Mouse (Mus musculus) bone marrow macrophage, adult 2 months (primary cell): ENCODE measurements around the gene Rhebl1. TPM values are rescaled to one million over a fixed set of nuclear protein-coding genes. Genes with fewer than 3 reads are reported as not detected.
A peak's percentile ranks its signal among the peaks of the same experiment; 100 is the strongest.

Experiments used
- H3K27ac ChIP-seq: 2 replicates; pipeline ENCODE4 v1.5.1; 2012; ENCODE audit warnings: low read depth, low read length; ENCODE audit not compliant: insufficient read depth
- H3K4me1 ChIP-seq: 2 replicates; pipeline ENCODE4 v1.6.1; 2012; ENCODE audit warnings: low read length; ENCODE audit not compliant: control insufficient read depth, insufficient read depth
- H3K4me3 ChIP-seq: 2 replicates; pipeline ENCODE4 v1.5.1; 2012; ENCODE audit warnings: mild to moderate bottlenecking, low read length, moderate library complexity; ENCODE audit not compliant: insufficient read depth
- CTCF ChIP-seq: IDR thresholded peaks from 2 replicates; pipeline ENCODE4 v1.5.1; 2012; ENCODE audit warnings: low read depth, mild to moderate bottlenecking, low read length, moderate library complexity
- POLR2A ChIP-seq: IDR thresholded peaks from 2 replicates; pipeline ENCODE4 v1.6.1; 2012; ENCODE audit warnings: mild to moderate bottlenecking, low read depth, low read length, borderline replicate concordance
- polyA plus RNA-seq: library from polyadenylated mRNA; stranded (reverse); fragments of >200 nt; gene quantifications from 2 replicates; pipeline ENCODE4 v1.2.4, GENCODE M21; 2012; ENCODE audit not compliant: missing spikeins, insufficient read depth, insufficient read length

Gene Rhebl1
- polyA plus RNA-seq, 1 experiment: 11.8 TPM

- TF ChIP-seq CTCF (no peak), POLR2A (no peak)
- Histone ChIP-seq H3K27ac (0 out of 2 replicates have a peak overlapping the region, but pooled peaks have one; percentile 72), H3K4me3 (peak overlapping the region; percentile 98), H3K4me1 (peaks cover 10% of the 10 kb centered on the region)
Observed at GRCm38 (mm10) chr15:98917091-98917490, 22.8 kb upstream of the Rhebl1 start.

- no peak for TF ChIP-seq POLR2A
- no peak for TF ChIP-seq CTCF
- H3K4me1 ChIP-seq: peaks cover 10% of the 10 kb centered on the region
- no peak overlapping the region for H3K4me3 ChIP-seq
- H3K27ac ChIP-seq: no peak overlapping the region
Observed at GRCm38 (mm10) chr15:98916016-98916415, 21.7 kb upstream of the Rhebl1 start.

GRCm38 (mm10) chr15:98914903-98915302, 20.6 kb upstream of the Rhebl1 start:
- TF ChIP-seq CTCF (no peak), POLR2A (no peak)
- Histone ChIP-seq H3K4me1 (peaks cover 10% of the 10 kb centered on the region), H3K4me3 (no peak overlapping the region), H3K27ac (no peak overlapping the region)

DNA sequence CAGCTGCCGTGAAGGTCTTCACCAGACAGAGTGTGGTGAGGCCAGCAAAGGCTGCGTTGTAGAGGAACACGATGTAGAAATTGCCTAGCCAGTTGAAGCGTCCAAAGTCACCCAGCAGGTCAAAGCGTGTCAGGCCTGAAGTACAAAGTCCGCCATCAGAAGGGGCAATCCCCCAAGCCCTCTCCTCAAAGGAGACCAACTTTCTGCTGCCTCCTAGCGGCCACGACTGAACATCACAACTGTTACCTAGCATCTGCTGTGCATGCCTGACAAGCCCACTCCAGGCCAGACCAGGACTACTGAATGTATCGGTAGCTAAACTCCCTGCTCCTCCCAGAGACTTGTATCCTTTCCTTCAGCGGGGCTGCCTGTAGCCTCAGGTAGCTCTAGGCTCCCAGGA, 10.4 kb upstream of the Rhebl1 start:
- TF ChIP-seq CTCF (peak; percentile 67), POLR2A (no peak)
- H3K27ac ChIP-seq: no peak overlapping the region
- H3K4me3 ChIP-seq: no peak overlapping the region
- H3K4me1 ChIP-seq: no peaks in the 10 kb centered on the region

DNA sequence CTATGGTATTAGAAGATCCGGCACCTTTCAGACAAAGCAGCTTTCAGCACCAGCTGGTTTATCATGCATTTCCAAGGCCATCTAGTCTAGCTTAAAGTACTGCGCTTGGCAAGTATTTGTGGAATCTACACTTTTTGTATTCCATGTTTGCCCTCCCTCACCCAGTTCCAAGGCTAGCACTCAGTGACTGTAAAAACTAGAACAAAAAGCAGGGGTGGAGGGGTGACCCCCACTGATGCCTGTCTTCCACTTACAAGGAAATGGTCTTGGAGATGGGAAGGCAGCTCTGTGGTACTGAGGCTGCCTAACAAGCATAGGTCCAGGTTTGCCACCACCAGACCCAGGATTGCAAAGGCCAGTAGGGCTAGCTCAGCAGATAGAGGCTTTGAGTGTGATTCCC, 8.3 kb upstream of the Rhebl1 start:
- Histone ChIP-seq H3K4me3 (no peak overlapping the region), H3K27ac (no peak overlapping the region), H3K4me1 (no peaks in the 10 kb centered on the region)
- TF ChIP-seq POLR2A (no peak), CTCF (no peak)

DNA sequence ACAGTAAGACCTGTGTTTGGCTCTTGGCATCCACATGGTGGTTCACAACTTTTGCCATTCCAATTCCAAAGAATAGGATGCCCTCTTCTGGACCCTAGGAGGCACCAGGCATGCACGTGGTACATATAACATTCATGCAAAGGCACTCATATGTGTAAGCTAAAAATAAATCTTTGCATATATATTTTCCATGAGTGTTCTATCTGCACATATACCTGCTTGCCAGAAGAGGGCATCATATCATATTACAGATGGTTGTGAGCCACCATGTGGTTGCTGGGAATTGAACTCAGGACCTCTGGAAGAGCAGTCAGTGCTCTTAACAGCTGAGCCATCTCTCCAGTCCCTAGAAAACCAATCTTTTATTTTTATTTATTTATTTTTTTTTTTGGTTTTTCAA, 7.2 kb upstream of the Rhebl1 start:
- Histone ChIP-seq H3K4me1 (no peaks in the 10 kb centered on the region), H3K4me3 (no peak overlapping the region), H3K27ac (no peak overlapping the region)
- TF ChIP-seq POLR2A (no peak), CTCF (no peak)

DNA sequence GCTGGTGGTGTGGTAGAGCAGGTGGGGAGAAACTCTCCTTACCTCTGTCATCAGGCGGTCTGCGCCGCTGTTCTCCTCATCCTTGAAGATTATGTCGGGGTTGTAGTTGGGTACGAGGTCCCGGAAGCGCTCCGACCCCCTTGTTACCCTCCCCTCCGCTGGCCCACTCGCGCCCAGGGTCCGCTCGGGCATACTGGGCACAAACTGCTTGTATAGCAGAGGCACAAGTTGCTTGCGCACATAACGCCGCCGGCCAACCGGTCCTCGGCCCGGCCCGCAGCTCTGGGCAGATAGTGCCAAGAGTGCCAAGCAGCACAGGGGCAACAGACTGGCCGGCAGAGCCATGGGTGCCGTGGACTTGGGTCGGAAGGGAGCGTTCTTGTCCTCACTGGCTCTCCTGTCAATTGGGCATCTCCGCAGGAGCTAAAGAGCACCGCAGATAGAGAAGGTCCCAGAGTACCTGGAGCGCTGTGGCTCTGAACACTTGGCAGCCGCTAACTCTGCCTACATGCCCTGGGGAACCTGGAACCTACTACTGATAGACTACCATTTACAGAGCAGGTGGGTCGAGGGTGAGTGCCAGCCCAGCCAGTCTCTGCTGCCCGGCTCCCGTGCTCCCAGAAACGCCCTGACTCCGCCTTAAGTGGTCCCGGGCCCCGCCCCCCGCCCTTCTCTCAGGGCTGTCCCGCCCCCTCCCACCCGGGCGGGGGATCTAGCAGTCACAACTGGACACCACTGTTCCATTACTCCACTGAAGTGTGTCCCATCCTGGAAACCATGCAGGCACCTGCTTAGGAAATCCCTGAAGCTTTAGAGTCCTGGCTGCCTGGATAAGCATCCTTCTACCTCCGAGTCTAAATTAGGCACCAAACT, 3.8 kb upstream of the Rhebl1 start, which contains the start of gene Dhh:
Dhh (minus strand) TSS at position 613 of the 873 bp plus-strand sequence.
- Histone ChIP-seq H3K27ac (no peak within 1 kb of the TSS), H3K4me3 (no peak within 1 kb of the TSS), H3K4me1 (peaks cover 2% of the 10 kb centered on the region; the same call in 1 of the 2 replicates)
- TF ChIP-seq CTCF (no peak), POLR2A (no peak)

DNA sequence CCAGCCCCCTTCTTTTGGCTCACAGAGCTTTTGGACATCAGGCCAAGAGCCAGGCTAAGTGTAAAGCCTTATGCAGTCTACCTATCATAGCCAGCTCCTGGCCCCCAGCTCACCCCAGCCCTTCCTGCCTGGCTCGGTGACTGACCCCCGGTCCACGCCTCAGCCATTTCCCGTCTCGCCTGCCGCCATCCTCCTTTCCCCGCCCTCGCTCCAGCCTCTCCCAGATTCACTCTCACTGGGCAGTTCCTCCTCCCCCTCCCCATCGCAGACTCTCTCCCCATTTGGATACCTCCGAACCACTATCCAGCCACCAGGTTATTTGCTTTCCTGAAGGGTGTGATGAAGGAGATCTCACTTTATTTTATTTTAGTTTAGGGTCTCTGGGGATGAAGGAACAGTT, 3.2 kb upstream of the Rhebl1 start:
- H3K4me1 ChIP-seq: peaks cover 2% of the 10 kb centered on the region; the same call in 1 of the 2 replicates
- no peak overlapping the region for H3K4me3 ChIP-seq
- TF ChIP-seq POLR2A (no peak), CTCF (no peak)
- H3K27ac ChIP-seq: no peak overlapping the region

DNA sequence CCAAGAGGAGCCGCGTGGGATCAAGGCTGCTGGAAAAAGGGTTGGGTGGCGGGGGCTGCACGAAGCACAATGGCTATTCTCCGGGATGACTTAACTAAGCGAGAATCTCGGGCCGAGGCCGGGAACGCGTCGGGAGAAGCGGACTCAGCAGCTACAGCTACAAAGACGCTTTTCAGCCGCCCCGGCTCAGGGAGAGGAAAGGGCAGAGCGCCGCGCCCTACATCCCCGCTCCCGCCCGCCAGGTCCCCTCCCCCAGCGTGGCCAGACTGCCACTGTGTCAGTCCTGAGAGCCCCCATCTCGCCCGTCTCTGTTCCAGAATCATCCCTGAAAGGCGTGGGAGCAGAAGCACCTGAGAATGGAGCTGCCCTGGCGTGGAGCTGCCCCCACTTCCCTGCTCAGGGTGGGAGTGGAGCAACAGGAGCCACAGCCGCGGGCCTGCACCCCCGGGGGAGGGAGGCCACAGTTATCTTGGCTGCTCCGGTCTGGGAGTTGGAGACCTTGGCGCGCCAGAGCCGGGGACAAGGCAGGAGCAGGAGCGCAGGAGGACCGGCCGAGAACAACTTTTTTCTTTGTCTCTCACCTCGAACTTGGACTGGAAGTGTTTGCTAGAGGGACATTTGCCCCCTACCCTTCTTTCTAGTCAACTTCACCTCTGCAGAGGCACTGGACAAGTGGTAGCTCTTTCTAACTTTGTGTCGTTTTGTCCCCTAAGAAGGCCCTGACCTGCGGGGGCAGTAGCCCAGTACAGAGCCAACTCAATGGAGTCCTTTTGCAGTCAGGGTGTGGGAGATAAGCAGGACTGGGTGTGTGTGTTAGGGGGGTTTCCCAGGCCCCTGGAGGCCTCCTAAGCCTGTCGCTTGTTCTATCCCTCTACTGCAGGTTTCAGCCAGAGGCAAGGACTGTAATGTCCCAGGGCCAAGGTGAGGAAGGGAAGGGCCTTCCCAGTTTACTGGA, 1.6 kb upstream of the Rhebl1 start:
- H3K4me3 ChIP-seq: peak overlapping the region; percentile 62
- no peak for TF ChIP-seq CTCF
- no peak for TF ChIP-seq POLR2A
- H3K27ac ChIP-seq: no peak overlapping the region
- peaks cover 2% of the 10 kb centered on the region; the same call in 1 of the 2 replicates for H3K4me1 ChIP-seq
